Mouse (Mus musculus) midbrain, embryonic 12.5 days (tissue): ENCODE measurements at regions not wholly inside any gene's neighbourhood (a gene's known extent, or its start where the extent isn't known, plus 50 kb on each side); places are given as distances from the start of the nearest gene placed in this dataset.

ENCODE experiments used
- ATAC-seq: fragments of 200-750 bp; cut with Nextera tagmentation; 2 replicates; pipeline ENCODE4 v1.8.0; 2017; ENCODE audit warnings: low read depth, moderate TSS enrichment, moderate library complexity; ENCODE audit not compliant: low FRiP score
- H3K27ac ChIP-seq: fragments of 300-500 bp; sonication (generic); replicated peaks from 2 replicates; pipeline ENCODE4 v1.5.1; 2016; ENCODE audit warnings: mild to moderate bottlenecking
- H3K27me3 ChIP-seq: fragments of 300-500 bp; sonication (generic); 2 replicates; pipeline ENCODE4 v1.6.1; 2016; ENCODE audit warnings: mild to moderate bottlenecking
- H3K36me3 ChIP-seq: fragments of 300-500 bp; sonication (generic); 2 replicates; pipeline ENCODE4 v1.6.1; 2016
- H3K4me1 ChIP-seq: fragments of 300-500 bp; sonication (generic); 2 replicates; pipeline ENCODE4 v1.6.1; 2016
- H3K4me2 ChIP-seq: fragments of 300-500 bp; sonication (generic); replicated peaks from 2 replicates; pipeline ENCODE4 v1.6.1; 2016; ENCODE audit warnings: mild to moderate bottlenecking, moderate library complexity
- H3K4me3 ChIP-seq: fragments of 300-500 bp; sonication (generic); 2 replicates; pipeline ENCODE4 v1.5.1; 2016; ENCODE audit warnings: mild to moderate bottlenecking
- H3K9ac ChIP-seq: fragments of 300-500 bp; sonication (generic); replicated peaks from 2 replicates; pipeline ENCODE4 v1.6.1; 2016; ENCODE audit warnings: mild to moderate bottlenecking, moderate library complexity
- H3K9me3 ChIP-seq: fragments of 300-500 bp; sonication (generic); 2 replicates; pipeline ENCODE4 v1.6.1; 2016; ENCODE audit warnings: mild to moderate bottlenecking
- WGBS: fragments of 180-500 bp; shearing (Covaris S2); methylation state at CpG from one replicate; pipeline ENCODE4 v1.1.7; 2016; 5-methylcytosine and 5-hydroxymethylcytosine counted together

GRCm38 (mm10) chr13:16515195-16515594 is 503.5 kb downstream of the Inhba start:
- no peak for ATAC-seq
- no peak overlapping the region for H3K4me3 ChIP-seq
- H3K27ac ChIP-seq: no peak overlapping the region
- no peaks in the 10 kb centered on the region for H3K27me3 ChIP-seq
- H3K4me2 ChIP-seq: no peak overlapping the region
- H3K9ac ChIP-seq: no peak overlapping the region
- no peaks in the 10 kb centered on the region for H3K36me3 ChIP-seq
- no peaks in the 10 kb centered on the region for H3K9me3 ChIP-seq
- no peaks in the 10 kb centered on the region for H3K4me1 ChIP-seq

- WGBS: 77% methylated on average over 5 of the region's 5 CpGs
- Histone ChIP-seq H3K36me3 (no peaks in the 10 kb centered on the region), H3K4me3 (no peak overlapping the region), H3K27me3 (no peaks in the 10 kb centered on the region), H3K27ac (no peak overlapping the region), H3K4me2 (no peak overlapping the region), H3K9me3 (no peaks in the 10 kb centered on the region), H3K4me1 (no peaks in the 10 kb centered on the region), H3K9ac (no peak overlapping the region)
- ATAC-seq: no peak
Measured at GRCm38 (mm10) chr13:16529036-16529435, 517.4 kb downstream of the Inhba start.

GRCm38 (mm10) chr13:16543771-16544170 is 532.1 kb downstream of the Inhba start:
- Histone ChIP-seq H3K4me1 (no peaks in the 10 kb centered on the region), H3K27me3 (no peaks in the 10 kb centered on the region), H3K4me2 (no peak overlapping the region), H3K9me3 (no peaks in the 10 kb centered on the region), H3K9ac (no peak overlapping the region), H3K36me3 (no peaks in the 10 kb centered on the region), H3K4me3 (no peak overlapping the region), H3K27ac (no peak overlapping the region)
- WGBS: 67% methylated on average over 5 of the region's 5 CpGs
- no peak for ATAC-seq

- ATAC-seq: no peak
- no peaks in the 10 kb centered on the region for H3K9me3 ChIP-seq
- H3K27ac ChIP-seq: no peak overlapping the region
Measured at GRCm38 (mm10) chr13:16550060-16550459, 538.4 kb downstream of the Inhba start.

GRCm38 (mm10) chr13:16564988-16565387 is 553.3 kb downstream of the Inhba start:
- H3K4me3 ChIP-seq: no peak overlapping the region
- H3K27me3 ChIP-seq: no peaks in the 10 kb centered on the region
- no peaks in the 10 kb centered on the region for H3K4me1 ChIP-seq
- 79% methylated on average over 1 of the region's 1 CpGs for WGBS
- H3K36me3 ChIP-seq: no peaks in the 10 kb centered on the region
- H3K27ac ChIP-seq: no peak overlapping the region
- no peak overlapping the region for H3K9ac ChIP-seq
- H3K9me3 ChIP-seq: no peaks in the 10 kb centered on the region
- ATAC-seq: no peak
- H3K4me2 ChIP-seq: no peak overlapping the region

More at GRCm38 (mm10) chr13:16550060-16550459, 538.4 kb downstream of the Inhba start:
- Histone ChIP-seq H3K4me1 (no peaks in the 10 kb centered on the region), H3K9ac (no peak overlapping the region), H3K36me3 (no peaks in the 10 kb centered on the region), H3K4me3 (no peak overlapping the region), H3K4me2 (no peak overlapping the region), H3K27me3 (no peaks in the 10 kb centered on the region)

GRCm38 (mm10) chr13:16574069-16574468 is 562.4 kb downstream of the Inhba start:
- H3K9ac ChIP-seq: no peak overlapping the region
- no peaks in the 10 kb centered on the region for H3K27me3 ChIP-seq
- WGBS: 22% methylated on average over 4 of the region's 4 CpGs
- H3K4me3 ChIP-seq: no peak overlapping the region
- no peak overlapping the region for H3K27ac ChIP-seq
- H3K9me3 ChIP-seq: no peaks in the 10 kb centered on the region
- no peak overlapping the region for H3K4me2 ChIP-seq
- H3K36me3 ChIP-seq: no peaks in the 10 kb centered on the region
- no peak for ATAC-seq
- H3K4me1 ChIP-seq: no peaks in the 10 kb centered on the region

GRCm38 (mm10) chr13:16586286-16586685 is 574.6 kb downstream of the Inhba start:
- no peak overlapping the region for H3K4me3 ChIP-seq
- H3K9ac ChIP-seq: no peak overlapping the region
- no peak overlapping the region for H3K27ac ChIP-seq
- H3K4me2 ChIP-seq: no peak overlapping the region
- no peaks in the 10 kb centered on the region for H3K27me3 ChIP-seq
- H3K9me3 ChIP-seq: no peaks in the 10 kb centered on the region
- H3K36me3 ChIP-seq: no peaks in the 10 kb centered on the region
- H3K4me1 ChIP-seq: no peaks in the 10 kb centered on the region
- ATAC-seq: peak; percentile 84

GRCm38 (mm10) chr13:16619755-16620154 is 608.1 kb downstream of the Inhba start:
- Histone ChIP-seq H3K4me3 (no peak overlapping the region), H3K4me1 (no peaks in the 10 kb centered on the region), H3K9me3 (no peaks in the 10 kb centered on the region), H3K4me2 (no peak overlapping the region), H3K36me3 (no peaks in the 10 kb centered on the region), H3K27me3 (no peaks in the 10 kb centered on the region), H3K27ac (no peak overlapping the region), H3K9ac (no peak overlapping the region)
- WGBS: 82% methylated on average over 5 of the region's 5 CpGs
- no peak for ATAC-seq

GRCm38 (mm10) chr13:16626584-16626983 is 614.9 kb downstream of the Inhba start:
- no peak overlapping the region for H3K4me3 ChIP-seq
- peak; percentile 16; the same call in 1 of the 2 replicates for ATAC-seq
- no peaks in the 10 kb centered on the region for H3K36me3 ChIP-seq
- H3K9me3 ChIP-seq: no peaks in the 10 kb centered on the region
- WGBS: 55% methylated on average over 4 of the region's 4 CpGs
- no peaks in the 10 kb centered on the region; the same call in 1 of the 2 replicates for H3K4me1 ChIP-seq
- H3K4me2 ChIP-seq: no peak overlapping the region
- no peaks in the 10 kb centered on the region for H3K27me3 ChIP-seq
- H3K9ac ChIP-seq: no peak overlapping the region
- no peak overlapping the region for H3K27ac ChIP-seq

- Histone ChIP-seq H3K4me3 (no peak overlapping the region), H3K9me3 (no peaks in the 10 kb centered on the region), H3K9ac (no peak overlapping the region), H3K27ac (no peak overlapping the region), H3K27me3 (no peaks in the 10 kb centered on the region), H3K4me1 (no peaks in the 10 kb centered on the region), H3K4me2 (no peak overlapping the region), H3K36me3 (no peaks in the 10 kb centered on the region)
- no peak for ATAC-seq
- WGBS: 79% methylated on average over 5 of the region's 5 CpGs
Measured at GRCm38 (mm10) chr13:16633445-16634092, 621.9 kb downstream of the Inhba start.

GRCm38 (mm10) chr13:16636251-16636650 is 624.6 kb downstream of the Inhba start:
- no peaks in the 10 kb centered on the region for H3K9me3 ChIP-seq
- ATAC-seq: no peak
- H3K27me3 ChIP-seq: no peaks in the 10 kb centered on the region
- no peak overlapping the region for H3K27ac ChIP-seq
- WGBS: 74% methylated on average over 2 of the region's 2 CpGs
- H3K36me3 ChIP-seq: no peaks in the 10 kb centered on the region
- H3K4me3 ChIP-seq: no peak overlapping the region
- no peaks in the 10 kb centered on the region for H3K4me1 ChIP-seq
- no peak overlapping the region for H3K9ac ChIP-seq
- no peak overlapping the region for H3K4me2 ChIP-seq

- Histone ChIP-seq H3K36me3 (no peaks in the 10 kb centered on the region), H3K4me3 (no peak overlapping the region), H3K4me2 (no peak overlapping the region), H3K9ac (no peak overlapping the region), H3K4me1 (no peaks in the 10 kb centered on the region), H3K9me3 (no peaks in the 10 kb centered on the region), H3K27ac (no peak overlapping the region), H3K27me3 (no peaks in the 10 kb centered on the region)
- ATAC-seq: no peak
- WGBS: 86% methylated on average over 3 of the region's 3 CpGs
Measured at GRCm38 (mm10) chr13:16641611-16642449, 630.2 kb downstream of the Inhba start.
